Mouse (Mus musculus) CH12F3 (cell line): ENCODE results near the gene Slc7a6.
"Not testable (repeated sequence)": the region's sequence is repeated elsewhere in the genome, so short reads cannot be mapped to it uniquely, and the experiment has no call there.

ENCODE experiments used
- in situ Hi-C: fragments of 300-500 bp; cut with MboI; formaldehyde crosslinking; loops from 2 replicates; pipeline ENCODE4 v1.14.3; 2020; ENCODE audit warnings: low sequenced_read_pairs

Gene Slc7a6

GRCm38 (mm10) chr8:106185628-106186270 lies 17.1 kb downstream of the Slc7a6 start:
- in situ Hi-C loops, result no loop called here

- in situ Hi-C loops, result no loop called here
Measured at GRCm38 (mm10) chr8:106186394-106186793, 17.7 kb downstream of the Slc7a6 start.

GRCm38 (mm10) chr8:106189162-106189561 lies 20.5 kb downstream of the Slc7a6 start:
- in situ Hi-C loops, result no loop called here

GRCm38 (mm10) chr8:106191639-106192038 lies 23.0 kb downstream of the Slc7a6 start:
- in situ Hi-C loops, result no loop called here

- in situ Hi-C loops, result no loop called here
Measured at GRCm38 (mm10) chr8:106193162-106193561, 24.5 kb downstream of the Slc7a6 start.

DNA sequence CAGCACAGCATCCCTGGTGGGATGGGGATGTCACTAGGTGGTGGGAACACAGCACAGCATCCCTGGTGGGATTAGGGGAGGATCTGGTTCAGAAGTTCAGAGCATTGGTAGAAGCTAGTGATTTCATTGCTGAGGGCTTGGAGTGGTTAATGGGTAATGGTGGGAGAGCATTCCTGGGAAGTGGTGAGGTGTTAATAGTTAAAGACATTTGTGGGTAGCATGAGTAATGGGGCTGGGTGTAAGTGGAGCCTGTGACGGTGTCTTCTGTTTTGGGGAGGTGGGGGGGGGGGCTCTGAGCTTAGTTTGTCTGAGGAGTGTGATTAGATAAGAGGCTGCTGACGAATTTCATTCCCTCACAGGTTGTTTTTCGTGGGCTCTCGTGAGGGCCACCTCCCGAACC lies 25.4 kb downstream of the Slc7a6 start:
- in situ Hi-C loops, result no loop called here

DNA sequence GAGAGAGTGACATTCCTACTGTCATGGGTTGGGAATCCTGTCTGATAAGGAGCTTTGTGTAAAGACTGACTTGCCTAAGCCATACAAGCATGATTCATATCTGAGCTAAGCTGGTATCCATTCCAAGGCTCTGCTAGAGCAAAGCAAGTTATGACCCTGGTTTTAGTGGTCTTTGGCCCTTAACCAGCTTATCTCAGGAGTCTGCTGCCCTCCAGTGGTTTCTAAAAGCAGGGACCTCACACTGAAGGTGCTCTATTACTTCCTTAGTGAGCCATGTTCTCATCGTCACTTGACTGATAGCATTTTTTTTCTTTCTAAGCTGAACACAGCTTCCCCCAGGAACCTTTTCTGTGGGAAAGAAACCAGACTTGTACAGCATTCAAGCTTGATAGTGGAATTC lies 30.1 kb downstream of the Slc7a6 start:
- in situ Hi-C loops, result no loop called here

DNA sequence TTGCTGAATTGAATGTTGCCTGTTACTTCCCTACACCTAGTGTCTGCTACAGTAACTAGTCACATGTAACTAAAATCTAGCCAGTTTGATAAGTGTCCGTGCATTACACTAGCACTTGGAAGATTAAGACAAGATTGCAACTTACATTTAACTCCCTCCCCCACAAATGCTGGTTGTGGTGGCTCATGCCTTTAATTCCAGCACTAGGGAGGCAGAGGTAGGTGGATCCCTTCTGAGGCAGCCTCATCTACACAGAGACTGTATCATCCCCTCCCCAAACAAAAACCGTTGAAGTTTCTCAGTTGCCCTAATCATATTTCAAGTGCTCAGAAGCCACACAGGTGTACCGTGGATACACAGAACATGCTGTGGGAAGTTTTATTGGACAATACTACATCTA lies 30.9 kb downstream of the Slc7a6 start:
- in situ Hi-C loops, result not testable (repeated sequence)

DNA sequence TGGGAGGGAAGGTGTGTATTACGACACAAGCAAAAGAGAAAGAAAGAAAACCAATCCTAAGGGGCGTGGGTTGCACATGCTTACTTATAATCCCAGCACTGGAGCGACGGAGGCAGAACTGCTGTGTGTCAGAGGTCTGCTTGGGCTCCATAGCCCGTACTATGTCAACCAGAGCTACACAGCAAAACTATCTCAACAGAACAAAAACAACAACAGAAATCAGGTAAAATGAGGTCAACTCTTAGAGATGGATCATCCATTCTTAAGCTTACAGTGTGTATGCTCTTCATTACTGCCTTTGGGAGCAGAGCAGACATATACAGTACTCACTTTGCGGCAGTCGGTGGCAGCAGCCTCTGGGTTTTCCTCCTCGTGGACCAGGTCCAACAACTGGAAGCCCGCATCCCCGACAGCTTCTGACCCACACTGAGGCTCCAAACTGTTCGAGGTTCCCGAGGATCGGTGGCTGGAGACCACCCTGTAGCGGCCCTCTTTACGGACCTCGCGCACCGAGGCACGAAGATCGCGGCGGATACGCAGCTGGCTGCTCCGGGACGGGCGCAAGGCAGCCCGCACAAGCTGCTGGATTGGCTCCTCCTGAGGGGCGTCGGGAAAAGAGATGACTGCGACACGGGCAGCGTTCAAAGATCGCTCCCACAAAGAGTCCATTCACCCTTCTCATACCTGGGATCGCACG lies 41.5 kb downstream of the Slc7a6 start:
- in situ Hi-C loops, result no loop called here

GRCm38 (mm10) chr8:106210821-106211345 lies 42.2 kb downstream of the Slc7a6 start, which contains the start of the genes Slc7a6os and Prmt7:
TSS of gene Slc7a6os (minus strand) at chr8:106210935.
TSS of gene Prmt7 (plus strand) at chr8:106210936.
- in situ Hi-C loops, result no loop called here

- in situ Hi-C loops, result no loop called here
Measured at GRCm38 (mm10) chr8:106211421-106211820, 42.8 kb downstream of the Slc7a6 start.

- in situ Hi-C loops, result no loop called here
Measured at GRCm38 (mm10) chr8:106213959-106214358, 45.3 kb downstream of the Slc7a6 start.

DNA sequence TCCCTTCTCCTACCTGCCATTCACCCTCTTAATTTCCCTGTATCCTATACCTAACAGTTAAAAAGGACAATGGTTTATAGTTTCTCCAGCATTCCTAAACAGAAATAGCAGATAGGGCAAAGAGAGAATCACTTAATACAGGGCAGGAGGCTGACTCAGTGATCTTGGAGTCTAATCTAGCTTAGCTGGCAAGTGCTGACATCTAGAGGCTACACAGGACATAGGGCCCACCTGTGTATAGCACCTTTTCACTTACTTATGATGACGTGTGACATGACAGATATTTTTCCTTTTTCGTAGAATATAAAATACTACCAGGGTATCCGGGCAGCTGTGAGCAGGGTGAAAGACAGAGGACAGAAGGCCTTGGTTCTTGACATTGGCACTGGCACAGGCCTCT lies 51.0 kb downstream of the Slc7a6 start:
- in situ Hi-C loops, result no loop called here

- in situ Hi-C loops, result no loop called here
Measured at GRCm38 (mm10) chr8:106226589-106226988, 57.9 kb downstream of the Slc7a6 start.

DNA sequence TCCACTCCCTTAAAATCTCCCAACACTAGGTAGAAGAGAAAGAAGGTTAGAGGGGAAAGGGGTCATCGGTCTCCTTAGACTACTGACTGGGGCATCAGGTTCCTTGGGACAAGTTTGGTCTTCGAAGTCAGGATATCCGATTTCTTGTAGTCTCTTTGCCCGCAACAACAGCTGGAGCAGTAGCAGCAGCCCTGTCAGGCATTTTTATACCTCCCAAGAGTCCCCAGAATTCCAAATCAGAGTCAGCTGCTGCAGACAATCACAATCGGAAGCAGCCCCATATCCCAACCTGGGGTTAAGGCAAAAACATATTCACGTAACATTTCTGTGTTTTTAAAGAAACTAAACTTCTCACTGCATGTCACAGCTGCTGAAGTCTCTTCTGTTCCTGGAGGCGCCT lies 62.9 kb downstream of the Slc7a6 start:
- in situ Hi-C loops, result no loop called here

- in situ Hi-C loops, result no loop called here
Measured at GRCm38 (mm10) chr8:106232751-106233150, 64.1 kb downstream of the Slc7a6 start.

DNA sequence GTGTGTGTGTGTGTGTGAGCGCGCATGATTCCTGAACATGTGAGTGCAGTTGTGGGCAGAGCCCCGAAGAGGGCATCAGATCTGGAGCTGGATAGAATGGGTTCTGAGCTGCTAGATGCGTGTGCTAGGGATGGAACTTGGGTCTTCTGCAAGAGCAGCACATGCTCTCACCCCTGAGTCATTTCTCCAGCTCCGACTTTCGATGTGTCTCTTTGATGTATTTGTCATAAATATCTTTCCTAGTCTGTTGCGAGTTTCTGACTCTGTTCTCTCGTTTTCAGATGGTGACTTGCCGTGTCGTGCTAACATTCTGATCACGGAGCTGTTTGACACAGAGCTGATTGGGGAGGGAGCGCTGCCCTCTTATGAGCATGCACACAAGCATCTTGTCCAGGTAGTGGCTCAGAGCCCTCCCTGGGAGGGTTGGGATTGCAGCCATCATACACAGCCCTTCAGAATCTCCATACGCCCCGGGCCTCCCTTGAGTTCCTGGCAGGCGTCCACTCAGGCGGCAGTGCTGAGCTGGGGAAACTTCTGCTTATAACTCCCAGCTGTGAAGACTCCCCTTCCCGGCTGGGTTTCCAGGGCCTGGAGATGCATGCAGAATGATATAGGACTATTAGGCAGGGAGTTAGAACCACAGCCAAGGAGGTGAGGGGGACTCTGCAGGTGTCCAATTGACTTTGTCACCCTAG lies 66.1 kb downstream of the Slc7a6 start:
- in situ Hi-C loops, result no loop called here

DNA sequence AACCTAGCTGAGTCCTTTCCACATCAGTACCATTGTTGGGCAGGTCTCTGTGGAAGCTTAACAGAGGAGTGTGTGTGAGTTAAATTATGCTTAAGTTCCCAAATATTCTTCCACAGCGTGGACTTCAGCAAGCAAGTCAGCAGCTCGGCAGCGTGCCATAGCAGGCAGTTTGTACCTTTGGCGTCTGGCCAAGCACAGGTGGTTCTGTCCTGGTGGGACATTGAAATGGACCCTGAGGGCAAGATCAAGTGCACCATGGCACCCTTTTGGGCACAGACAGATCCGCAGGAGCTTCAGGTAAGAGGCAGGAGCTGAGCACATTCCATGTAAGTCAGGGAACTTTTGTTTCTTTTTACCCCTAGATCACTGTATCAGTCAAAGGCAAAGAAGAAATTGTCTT lies 68.4 kb downstream of the Slc7a6 start:
- in situ Hi-C loops, result no loop called here
